Mouse (Mus musculus) heart, adult 8-10 months (tissue): ENCODE measurements around the gene Cacna1e. TPM values are rescaled to one million over a fixed set of nuclear protein-coding genes. Genes with fewer than 3 reads are reported as not detected.

ENCODE experiments used
- DNase-seq: peaks from one replicate; pipeline ENCODE4 v3.0.0; 2022; ENCODE audit warnings: low spot score
- total RNA-seq, 4 experiments: library from RNA; stranded (reverse); gene quantifications; 2 replicates each; pipeline ENCODE4 v1.2.4; 2022

Gene Cacna1e
- total RNA-seq, 4 experiments from 2014 or later, result 0.20 to 0.34 (median 0.25) TPM

GRCm38 (mm10) chr1:154413138-154413537 is 471.2 kb downstream of the Cacna1e start:
- DNase-seq, result no peak

GRCm38 (mm10) chr1:154409051-154409450 is 475.2 kb downstream of the Cacna1e start:
- DNase-seq, result no peak

GRCm38 (mm10) chr1:154391979-154392378 is 492.3 kb downstream of the Cacna1e start:
- no peak for DNase-seq

Other genes starting within 250 kb of the Cacna1e start
- gene Ier5, start 215.1 kb upstream of the Cacna1e start, total RNA-seq, result 10 to 100 TPM; 10.3 to 22.4 (median 13.3) TPM